Mouse (Mus musculus): Measurements from ENCODE around the gene Prkar1b. TPM values are rescaled to one million over a fixed set of nuclear protein-coding genes. Genes with fewer than 3 reads are reported as not detected.

Gene Prkar1b
- polyA plus RNA-seq, 1 experiment from 2014 or later = 8.4 TPM

DNA sequence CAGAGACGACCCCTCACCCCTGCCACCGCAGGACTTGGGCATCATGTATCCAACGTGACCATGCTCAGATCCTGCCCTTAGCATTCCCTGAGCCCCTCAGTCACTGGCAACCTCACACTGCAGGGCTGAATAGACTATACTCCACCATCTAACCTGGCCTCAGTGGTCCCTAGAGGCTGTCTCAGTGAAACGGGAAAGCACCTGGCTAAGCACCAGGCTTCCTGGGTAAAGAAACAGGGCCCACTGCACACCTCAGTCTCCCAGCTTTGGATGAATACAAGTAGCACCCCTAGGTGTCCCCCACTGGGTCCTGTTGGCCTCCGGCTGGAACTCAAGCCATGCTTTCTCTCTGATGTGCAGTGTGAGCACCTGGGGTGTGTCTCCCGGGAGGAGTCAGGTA lies 176.3 kb downstream of the Prkar1b start:
- H3K4me3 ChIP-seq (ENCODE audit: low read length) = no peak overlapping the region
- H3K27ac ChIP-seq (ENCODE audit: low read length) = no peak overlapping the region
- H3K36me3 ChIP-seq (ENCODE audit: control insufficient read depth, insufficient read depth) = peaks cover 8% of the 10 kb centered on the region
- no peaks in the 10 kb centered on the region for H3K27me3 ChIP-seq (ENCODE audit: control insufficient read depth, insufficient read depth, low read length)
- 70% methylated on average over 6 of the region's 6 CpGs for WGBS
- no peak overlapping the region for H3K9ac ChIP-seq (ENCODE audit: low read length)
- H3K4me2 ChIP-seq (ENCODE audit: low read depth, low read length) = no peak overlapping the region
- ATAC-seq (replicated peaks; ENCODE audit: extremely low read depth, insufficient read depth, low FRiP score) = no peak
- no peaks in the 10 kb centered on the region for H3K9me3 ChIP-seq (replicated peaks; ENCODE audit: control insufficient read depth, low read length)
- H3K4me1 ChIP-seq (ENCODE audit: control insufficient read depth, insufficient read depth, low read length) = peaks cover 24% of the 10 kb centered on the region

DNA sequence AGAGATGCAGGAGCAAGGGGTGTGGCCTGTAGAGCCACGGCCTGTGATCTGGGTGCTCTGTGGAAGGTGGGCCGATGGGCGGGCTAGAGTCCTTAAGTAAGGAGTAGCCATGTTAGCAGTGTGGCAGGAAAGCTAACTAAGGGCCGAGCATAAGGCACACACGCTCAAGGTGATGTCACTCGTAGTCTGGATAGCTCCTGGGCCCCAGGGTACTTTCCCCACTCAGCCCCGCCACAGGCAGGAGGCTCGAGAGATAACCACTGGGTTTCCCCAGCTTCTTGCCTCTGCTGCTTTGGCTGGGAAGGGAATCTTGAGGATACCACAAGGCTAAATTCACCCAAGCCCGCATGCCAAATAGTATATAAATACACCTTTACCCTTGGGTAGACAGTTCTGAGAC lies 178.4 kb downstream of the Prkar1b start:
- Histone ChIP-seq H3K27me3 (ENCODE audit: control insufficient read depth, insufficient read depth, low read length) (no peaks in the 10 kb centered on the region), H3K27ac (ENCODE audit: low read length) (no peak overlapping the region), H3K4me1 (ENCODE audit: control insufficient read depth, insufficient read depth, low read length) (peaks cover 32% of the 10 kb centered on the region)

DNA sequence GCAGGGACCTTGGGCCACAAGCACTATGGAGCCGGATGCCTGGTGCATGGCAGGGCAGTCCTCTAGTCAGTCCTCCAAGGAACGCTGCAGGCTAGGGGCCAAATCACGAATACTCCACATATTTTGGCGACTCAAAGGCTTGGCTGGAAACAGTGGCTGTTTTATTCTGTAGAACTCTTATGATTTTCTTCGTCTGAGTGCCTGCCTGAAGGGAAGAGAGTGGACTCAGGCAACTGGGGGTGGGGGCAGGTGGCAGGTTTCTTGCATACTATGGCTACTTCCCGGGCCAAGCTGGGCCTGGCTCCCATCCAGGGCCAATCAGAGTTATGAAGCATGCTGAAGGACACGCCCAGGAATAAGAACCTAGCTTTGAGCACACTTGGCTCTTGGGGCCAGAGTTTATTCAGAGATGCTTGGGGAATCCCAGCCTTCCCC lies 179.7 kb downstream of the Prkar1b start:
- peak; percentile 41; the same call in 1 of the 2 replicates for ATAC-seq (replicated peaks; ENCODE audit: extremely low read depth, insufficient read depth, low FRiP score)
- Histone ChIP-seq H3K4me1 (ENCODE audit: control insufficient read depth, insufficient read depth, low read length) (peaks cover 42% of the 10 kb centered on the region), H3K36me3 (ENCODE audit: control insufficient read depth, insufficient read depth) (no peaks in the 10 kb centered on the region), H3K27ac (ENCODE audit: low read length) (peak overlapping the region; percentile 86), H3K4me2 (ENCODE audit: low read depth, low read length) (peak overlapping the region; percentile 8; the same call in 1 of the 2 replicates), H3K27me3 (ENCODE audit: control insufficient read depth, insufficient read depth, low read length) (no peaks in the 10 kb centered on the region), H3K9me3 (replicated peaks; ENCODE audit: control insufficient read depth, low read length) (no peaks in the 10 kb centered on the region), H3K4me3 (ENCODE audit: low read length) (no peak overlapping the region), H3K9ac (ENCODE audit: low read length) (peak overlapping the region; percentile 38; the same call in 1 of the 2 replicates)
- WGBS = 22% methylated on average over 7 of the region's 7 CpGs

More for the DNA sequence above, 178.4 kb downstream of the Prkar1b start:
- H3K9me3 ChIP-seq (replicated peaks; ENCODE audit: control insufficient read depth, low read length) = no peaks in the 10 kb centered on the region
- no peak for ATAC-seq (replicated peaks; ENCODE audit: extremely low read depth, insufficient read depth, low FRiP score)
- no peaks in the 10 kb centered on the region for H3K36me3 ChIP-seq (ENCODE audit: control insufficient read depth, insufficient read depth)
- H3K4me2 ChIP-seq (ENCODE audit: low read depth, low read length) = no peak overlapping the region
- H3K4me3 ChIP-seq (ENCODE audit: low read length) = no peak overlapping the region
- no peak overlapping the region for H3K9ac ChIP-seq (ENCODE audit: low read length)
- 60% methylated on average over 9 of the region's 9 CpGs for WGBS

Other genes with a start within 250 kb of the Prkar1b start
- gene Pdgfa, start 152.6 kb downstream of the Prkar1b start, polyA plus RNA-seq (2015; fragmentation: Nextera tagmentation; extraction: Ambion mirVana) = 54.0 and 56.0 TPM in 2 replicates
- gene Dnaaf5, start 222 bp upstream of the Prkar1b start, polyA plus RNA-seq (2015; fragmentation: Nextera tagmentation; extraction: Ambion mirVana) = 4.9 and 6.6 TPM in 2 replicates
- 35.7 and 41.5 TPM in 2 replicates for gene Sun1, start 50.6 kb upstream of the Prkar1b start, polyA plus RNA-seq (2015; fragmentation: Nextera tagmentation; extraction: Ambion mirVana)
- gene Get4, start 102.3 kb upstream of the Prkar1b start, polyA plus RNA-seq (2015; fragmentation: Nextera tagmentation; extraction: Ambion mirVana) = 141 and 145 TPM in 2 replicates
- gene Adap1, start 175.6 kb upstream of the Prkar1b start, polyA plus RNA-seq (2015; fragmentation: Nextera tagmentation; extraction: Ambion mirVana) = 0.59 and 1.6 TPM in 2 replicates
- 75.7 and 75.8 TPM in 2 replicates for gene Cox19, start 201.4 kb upstream of the Prkar1b start, polyA plus RNA-seq (2015; fragmentation: Nextera tagmentation; extraction: Ambion mirVana)
- gene Cyp2w1, start 202.6 kb upstream of the Prkar1b start, polyA plus RNA-seq (2015; fragmentation: Nextera tagmentation; extraction: Ambion mirVana) = not detected in 2 replicates
- gene Gpr146, start 227.7 kb upstream of the Prkar1b start, polyA plus RNA-seq (2015; fragmentation: Nextera tagmentation; extraction: Ambion mirVana) = 17.1 and 17.2 TPM in 2 replicates